Mouse (Mus musculus) CH12.LX (cell line): ENCODE data around the gene Tbc1d16. TPM values are rescaled to one million over a fixed set of nuclear protein-coding genes. Genes with fewer than 3 reads are reported as not detected.

Experiments used
- DNase-seq: peaks from one replicate; pipeline ENCODE4 v3.0.0-alpha.2; 2013; ENCODE audit errors: extremely low read depth
- H3K27ac ChIP-seq: 2 replicates; pipeline ENCODE4 v1.5.1; 2012; ENCODE audit warnings: low read depth, mild to moderate bottlenecking, control low read depth, moderate library complexity; ENCODE audit not compliant: insufficient read depth
- H3K27me3 ChIP-seq: replicated peaks from 2 replicates; pipeline ENCODE3; 2012; ENCODE audit warnings: inconsistent platforms
- H3K36me3 ChIP-seq, 2 experiments: replicated peaks in 1 of 2; 2 replicates each; pipeline versions ENCODE3 to v1.6.1; 2012; ENCODE audit warnings: inconsistent platforms in 1 of 2, low read length in 1 of 2, mild to moderate bottlenecking in 1 of 2, mixed read lengths in 1 of 2, moderate library complexity in 1 of 2; ENCODE audit not compliant: control insufficient read depth in 1 of 2, insufficient read depth in 1 of 2
- H3K4me1 ChIP-seq, 2 experiments: 2 replicates each; pipeline ENCODE4 v1.6.1; 2012; ENCODE audit warnings: inconsistent platforms in 1 of 2, moderate library complexity in 1 of 2; ENCODE audit not compliant: insufficient read depth in 2 of 2, control insufficient read depth in 1 of 2
- H3K4me2 ChIP-seq: 2 replicates; pipeline ENCODE4 v1.6.1; 2012; ENCODE audit warnings: low read depth, mild to moderate bottlenecking, control low read depth; ENCODE audit not compliant: poor library complexity, insufficient read depth, severe bottlenecking
- H3K4me3 ChIP-seq, 3 experiments: fragments of 150-350 bp in 1 of 3; sonication (generic) in 1 of 3; replicated peaks in 1 of 3; 2 replicates each; pipeline versions ENCODE3 to v1.5.1; 2011 to 2012; ENCODE audit warnings: low read depth in 2 of 3, low read length in 2 of 3, mild to moderate bottlenecking in 2 of 3, moderate library complexity in 2 of 3, control low read depth in 1 of 3, improper control_type of control experiment in 1 of 3, inconsistent platforms in 1 of 3, mixed read lengths in 1 of 3; ENCODE audit not compliant: poor library complexity in 1 of 3
- H3K79me2 ChIP-seq: replicated peaks from 2 replicates; pipeline ENCODE4 v1.6.1; 2012; ENCODE audit warnings: mild to moderate bottlenecking, moderate library complexity; ENCODE audit not compliant: control insufficient read depth, poor library complexity, insufficient read depth, severe bottlenecking; ENCODE audit errors: extremely low read depth
- H3K9ac ChIP-seq: 2 replicates; pipeline ENCODE4 v1.6.1; 2012; ENCODE audit warnings: low read depth, mild to moderate bottlenecking, control low read depth, moderate library complexity; ENCODE audit not compliant: insufficient read depth
- H3K9me3 ChIP-seq: replicated peaks from 2 replicates; pipeline ENCODE3; 2012; ENCODE audit warnings: low read length, inconsistent platforms, mixed read lengths
- BHLHE40 ChIP-seq: IDR thresholded peaks from 2 replicates; pipeline ENCODE4 v1.6.1; 2011; ENCODE audit warnings: mild to moderate bottlenecking, low read depth, low read length, improper control_type of control experiment
- CHD2 ChIP-seq: IDR thresholded peaks from 2 replicates; pipeline ENCODE4 v1.6.1; 2011; ENCODE audit warnings: low read length, improper control_type of control experiment
- CTCF ChIP-seq, 2 experiments: IDR thresholded peaks in 1 of 2; conservative IDR thresholded peaks in 1 of 2; 2 replicates each; pipeline ENCODE4 v1.5.1; 2011 to 2012; ENCODE audit warnings: low read depth in 2 of 2, low read length in 2 of 2, improper control_type of control experiment in 1 of 2, inconsistent platforms in 1 of 2, mild to moderate bottlenecking in 1 of 2, moderate library complexity in 1 of 2
- ELF1 ChIP-seq: IDR thresholded peaks from 2 replicates; pipeline ENCODE4 v1.6.1; 2014; ENCODE audit warnings: low read depth, mild to moderate bottlenecking, inconsistent platforms, low read length, improper control_type of control experiment
- IRF4 ChIP-seq: IDR thresholded peaks from 2 replicates; pipeline ENCODE4 v1.6.1; 2014; ENCODE audit warnings: low read depth, mild to moderate bottlenecking, inconsistent platforms, low read length, improper control_type of control experiment
- KAT2A ChIP-seq: IDR thresholded peaks from 2 replicates; pipeline ENCODE4 v1.6.1; 2012; ENCODE audit warnings: low read length, improper control_type of control experiment, inconsistent platforms; ENCODE audit not compliant: insufficient replicate concordance
- MAX ChIP-seq: IDR thresholded peaks from 2 replicates; pipeline ENCODE4 v1.6.1; 2011; ENCODE audit warnings: low read length, improper control_type of control experiment
- MEF2A ChIP-seq: IDR thresholded peaks from 2 replicates; pipeline ENCODE4 v1.6.1; 2014; ENCODE audit warnings: low read depth, mild to moderate bottlenecking, inconsistent platforms, low read length, improper control_type of control experiment, borderline replicate concordance
- MXI1 ChIP-seq: IDR thresholded peaks from 2 replicates; pipeline ENCODE4 v1.6.1; 2011; ENCODE audit warnings: mild to moderate bottlenecking, low read depth, low read length, improper control_type of control experiment
- MYC ChIP-seq: IDR thresholded peaks from 2 replicates; pipeline ENCODE4 v1.6.1; 2011; ENCODE audit warnings: low read depth, mild to moderate bottlenecking, improper control_type of control experiment, low read length
- POLR2A ChIP-seq: IDR thresholded peaks from 2 replicates; pipeline ENCODE4 v1.6.1; 2011; ENCODE audit warnings: low read depth, mild to moderate bottlenecking, improper control_type of control experiment, low read length
- RCOR1 ChIP-seq: conservative IDR thresholded peaks from 2 replicates; pipeline ENCODE4 v1.6.1; 2012; ENCODE audit warnings: low read depth, mild to moderate bottlenecking, inconsistent platforms, low read length, improper control_type of control experiment
- SIN3A ChIP-seq: IDR thresholded peaks from 2 replicates; pipeline ENCODE4 v1.6.1; 2012; ENCODE audit warnings: low read length, improper control_type of control experiment, inconsistent platforms
- ZC3H11A ChIP-seq: IDR thresholded peaks from 2 replicates; pipeline ENCODE4 v1.6.1; 2012; ENCODE audit warnings: low read depth, mild to moderate bottlenecking, inconsistent platforms, low read length, improper control_type of control experiment
- ZMIZ1 ChIP-seq: IDR thresholded peaks from 2 replicates; pipeline ENCODE4 v1.6.1; 2012; ENCODE audit warnings: low read depth, mild to moderate bottlenecking, inconsistent platforms, low read length, improper control_type of control experiment
- dilution Hi-C: fragments of 300-500 bp; cut with MboI; formaldehyde crosslinking; loops from 2 replicates; pipeline ENCODE4 v1.14.3; 2020; ENCODE audit warnings: low sequenced_read_pairs; ENCODE audit not compliant: extremely low pct_unique_long_range_greater_than_20kb, extremely low pct_ligation_motif_present
- in situ Hi-C: fragments of 300-500 bp; cut with MboI; formaldehyde crosslinking; loops from 3 replicates; pipeline ENCODE4 v1.14.3; 2019; ENCODE audit warnings: low sequenced_read_pairs, low pct_ligation_motif_present, low pct_unique_long_range_greater_than_20kb, mixed read lengths
- polyA plus RNA-seq: library from polyadenylated mRNA; unstranded; fragments of >175 nt; gene quantifications from 2 replicates; pipeline ENCODE4 v1.2.1, GENCODE M21; 2012; ENCODE audit warnings: low read depth; ENCODE audit not compliant: insufficient read length
- total RNA-seq, 2 experiments: library from RNA; depleted of rRNA; stranded (reverse); fragments of 300-350 nt in 1 of 2; fragments of >200 nt in 1 of 2; gene quantifications; 2 replicates each; pipeline ENCODE4 v1.2.3; 2012 to 2014

Tbc1d16 gene
- total and polyA plus RNA-seq, 3 experiments: 0.79 to 15.9 (median 2.7) TPM

DNA sequence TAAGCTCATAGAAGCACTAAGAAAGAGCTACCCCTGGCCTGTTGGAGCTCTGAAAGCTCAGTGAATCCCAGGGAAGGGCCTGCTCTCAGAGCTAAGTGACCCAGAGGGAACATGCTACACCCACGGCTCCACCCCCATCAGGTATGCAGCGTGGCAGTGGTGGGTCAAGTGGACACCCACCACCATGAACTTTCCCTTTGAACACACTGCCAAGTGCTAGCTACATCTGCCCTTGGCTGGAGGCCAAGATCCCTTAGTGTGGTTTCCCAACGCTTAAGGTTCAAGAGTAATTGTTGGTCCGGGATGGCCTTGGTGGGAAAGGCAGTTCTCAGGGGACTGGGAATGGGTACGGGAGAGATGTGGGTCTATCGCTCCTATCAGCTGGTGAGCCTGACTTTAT lies 39.9 kb downstream of the Tbc1d16 start:
- Histone ChIP-seq H3K9me3 (no peaks in the 10 kb centered on the region), H3K27me3 (no peaks in the 10 kb centered on the region), H3K4me1 (peaks cover 61 to 79% of the 10 kb centered on the region in 2 experiments), H3K4me2 (no peak overlapping the region), H3K27ac (no peak overlapping the region), H3K36me3 (peaks cover 2 to 4% of the 10 kb centered on the region in 2 experiments), H3K9ac (no peak overlapping the region), H3K4me3 (peak overlapping the region in 1 of 3 experiments; percentile 9), H3K79me2 (no peaks in the 10 kb centered on the region)
- in situ Hi-C loops: loop anchor here (5.0 to 10.0 kb wide), 3 partner anchors 36 to 136 kb away; no protein-coding TSS in a partner anchor
- TF ChIP-seq MXI1: no peak
- no peak for TF ChIP-seq MYC
- TF ChIP-seq IRF4: no peak
- TF ChIP-seq ELF1: no peak
- dilution Hi-C loops: no loop called here
- no peak for DNase-seq

DNA sequence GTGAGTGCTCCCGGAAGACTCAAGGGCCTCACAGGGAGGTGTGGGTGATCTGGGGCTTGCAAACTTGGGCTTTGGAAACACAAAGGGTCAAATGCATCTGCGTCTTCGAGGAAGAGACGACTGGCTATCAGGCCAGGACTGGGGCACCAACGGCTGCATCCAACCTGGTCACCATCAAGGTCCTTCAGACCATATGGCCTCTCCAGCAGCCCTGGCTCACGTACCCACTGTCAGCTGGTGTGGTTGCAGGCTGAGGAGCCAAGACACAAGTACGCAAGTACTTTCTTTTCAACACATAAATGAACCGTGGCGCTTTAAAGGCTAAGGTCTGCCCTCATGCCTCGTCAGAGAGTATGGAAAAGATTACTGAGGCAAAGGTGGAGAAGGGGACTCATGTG lies 40.5 kb downstream of the Tbc1d16 start:
- Histone ChIP-seq H3K79me2 (no peaks in the 10 kb centered on the region), H3K9me3 (no peaks in the 10 kb centered on the region), H3K27me3 (no peaks in the 10 kb centered on the region), H3K9ac (no peak overlapping the region), H3K4me1 (peaks cover 55 to 76% of the 10 kb centered on the region in 2 experiments), H3K4me3 (no peak overlapping the region), H3K4me2 (no peak overlapping the region), H3K27ac (peak overlapping the region; percentile 1; the same call in 1 of the 2 replicates), H3K36me3 (peaks cover 2 to 4% of the 10 kb centered on the region in 2 experiments)
- in situ Hi-C loops (loop anchor here (5.0 to 10.0 kb wide), 3 partner anchors 35 to 135 kb away; no protein-coding TSS in a partner anchor), dilution Hi-C loops (no loop called here)
- no peak for DNase-seq
- TF ChIP-seq POLR2A (no peak), BHLHE40 (no peak), ZC3H11A (no peak), MAX (no peak), ZMIZ1 (no peak), RCOR1 (no peak), ELF1 (no peak), MYC (no peak), MEF2A (no peak), CTCF (conservative IDR thresholded peaks at IDR 0.05 in 1 of 2, IDR thresholded peaks at IDR 0.05 in 1 of 2; ENCODE audit: low read depth in 2 of 2, low read length in 2 of 2) (no peak; a peak in 1 of 4 replicates), MXI1 (no peak), CHD2 (no peak), SIN3A (no peak), KAT2A (no peak)
